Mouse (Mus musculus) forebrain, embryonic 15.5 days (tissue): ENCODE data around the gene Oxct2b. TPM values are rescaled to one million over a fixed set of nuclear protein-coding genes. Genes with fewer than 3 reads are reported as not detected.
"Not testable (repeated sequence)": the region's sequence is repeated elsewhere in the genome, so short reads cannot be mapped to it uniquely, and the experiment has no call there.

Experiments
- ATAC-seq: fragments of 200-750 bp; cut with Nextera tagmentation; replicated peaks from 2 replicates; pipeline ENCODE4 v1.8.0; 2017; ENCODE audit warnings: mild to moderate bottlenecking, moderate TSS enrichment, moderate library complexity
- H3K27ac ChIP-seq: fragments of 300-500 bp; sonication (generic); replicated peaks from 2 replicates; pipeline ENCODE4 v1.5.1; 2015; ENCODE audit warnings: mild to moderate bottlenecking, inconsistent platforms
- H3K27me3 ChIP-seq: fragments of 300-500 bp; sonication (generic); 2 replicates; pipeline ENCODE4 v1.6.1; 2015; ENCODE audit warnings: inconsistent platforms
- H3K36me3 ChIP-seq: fragments of 300-500 bp; sonication (generic); 2 replicates; pipeline ENCODE4 v1.6.1; 2015; ENCODE audit warnings: mild to moderate bottlenecking, inconsistent platforms
- H3K4me1 ChIP-seq: fragments of 300-500 bp; sonication (generic); 2 replicates; pipeline ENCODE4 v1.6.1; 2015; ENCODE audit warnings: inconsistent platforms
- H3K4me2 ChIP-seq: fragments of 300-500 bp; sonication (generic); replicated peaks from 2 replicates; pipeline ENCODE4 v1.6.1; 2015; ENCODE audit warnings: mild to moderate bottlenecking, inconsistent platforms
- H3K4me3 ChIP-seq: fragments of 300-500 bp; sonication (generic); 2 replicates; pipeline ENCODE4 v1.5.1; 2015; ENCODE audit warnings: mild to moderate bottlenecking, inconsistent platforms
- H3K9ac ChIP-seq: fragments of 300-500 bp; sonication (generic); replicated peaks from 2 replicates; pipeline ENCODE4 v1.6.1; 2015; ENCODE audit warnings: mild to moderate bottlenecking, inconsistent platforms
- H3K9me3 ChIP-seq: fragments of 300-500 bp; sonication (generic); 2 replicates; pipeline ENCODE4 v1.6.1; 2016; ENCODE audit warnings: inconsistent platforms
- WGBS: fragments of 180-500 bp; shearing (Covaris S2); methylation state at CpG from one replicate; pipeline ENCODE4 v1.1.7; 2015; ENCODE audit warnings: mixed read lengths; 5-methylcytosine and 5-hydroxymethylcytosine counted together
- polyA plus RNA-seq: library from polyadenylated mRNA; unstranded; fragments of >200 nt; fragmentation: Nextera tagmentation; extraction: Ambion mirVana; gene quantifications from 2 replicates; pipeline ENCODE4 v1.2.1, GENCODE M21; 2015

The Oxct2b gene
- polyA plus RNA-seq, 1 experiment from 2014 or later: 0.17 TPM

GRCm38 (mm10) chr4:123161251-123161650, 45.2 kb downstream of the Oxct2b start:
- not testable (repeated sequence) for H3K4me2 ChIP-seq, H3K9ac ChIP-seq, H3K9me3 ChIP-seq, H3K36me3 ChIP-seq, H3K4me1 ChIP-seq, H3K27me3 ChIP-seq, ATAC-seq, H3K27ac ChIP-seq, H3K4me3 ChIP-seq
- WGBS: 91% methylated on average over 3 of the region's 3 CpGs

- no peaks in the 10 kb centered on the region for H3K36me3 ChIP-seq
- WGBS: 10% methylated on average over 15 of the region's 15 CpGs
- H3K9ac ChIP-seq: no peak overlapping the region
- H3K4me3 ChIP-seq: no peak overlapping the region
- H3K27ac ChIP-seq: no peak overlapping the region
- H3K4me1 ChIP-seq: peaks cover 9% of the 10 kb centered on the region
- ATAC-seq: no peak
- H3K27me3 ChIP-seq: no peaks in the 10 kb centered on the region
- H3K9me3 ChIP-seq: no peaks in the 10 kb centered on the region
- H3K4me2 ChIP-seq: peak overlapping the region; percentile 28
These were observed 46.3 kb downstream of the Oxct2b start for GRCm38 (mm10) chr4:123162305-123162917.

GRCm38 (mm10) chr4:123164157-123164556, 48.1 kb downstream of the Oxct2b start:
- H3K36me3 ChIP-seq: no peaks in the 10 kb centered on the region
- H3K4me1 ChIP-seq: peaks cover 9% of the 10 kb centered on the region
- H3K27ac ChIP-seq: no peak overlapping the region
- no peak overlapping the region for H3K9ac ChIP-seq
- no peak for ATAC-seq
- H3K4me3 ChIP-seq: no peak overlapping the region
- no peaks in the 10 kb centered on the region for H3K27me3 ChIP-seq
- 92% methylated on average over 15 of the region's 15 CpGs for WGBS
- no peaks in the 10 kb centered on the region for H3K9me3 ChIP-seq
- H3K4me2 ChIP-seq: no peak overlapping the region

Other genes starting within 250 kb of the Oxct2b start
- gene Cap1, start 230.2 kb upstream of the Oxct2b start, polyA plus RNA-seq: 62.4 and 62.9 TPM in 2 replicates
- 33.4 and 35.4 TPM in 2 replicates for gene Mfsd2a, start 155.1 kb upstream of the Oxct2b start, polyA plus RNA-seq
- gene Mycl, start 120.6 kb upstream of the Oxct2b start, polyA plus RNA-seq: 88.8 and 91.3 TPM in 2 replicates
- 31.6 and 33.5 TPM in 2 replicates for gene Trit1, start 99.7 kb upstream of the Oxct2b start, polyA plus RNA-seq
- gene Bmp8b, start 11.1 kb upstream of the Oxct2b start, polyA plus RNA-seq: 0.23 TPM in 1 of 2 replicates, not detected in the other
- 71.1 and 71.7 TPM in 2 replicates for gene Ppie, start 23.7 kb downstream of the Oxct2b start, polyA plus RNA-seq
- 25.3 and 28.3 TPM in 2 replicates for gene Hpcal4, start 67.0 kb downstream of the Oxct2b start, polyA plus RNA-seq
- 0.15 TPM in 1 of 2 replicates, not detected in the other for gene Nt5c1a, start 85.2 kb downstream of the Oxct2b start, polyA plus RNA-seq
- gene Heyl, start 117.3 kb downstream of the Oxct2b start, polyA plus RNA-seq: 4.3 TPM in 2 replicates
- gene Pabpc4, start 146.1 kb downstream of the Oxct2b start, polyA plus RNA-seq: 28.4 and 32.0 TPM in 2 replicates
- not detected in 2 replicates for gene Oxct2a, start 207.4 kb downstream of the Oxct2b start, polyA plus RNA-seq
- gene Bmp8a, start 227.0 kb downstream of the Oxct2b start, polyA plus RNA-seq: 0.09 and 0.13 TPM in 2 replicates